Mouse (Mus musculus) common myeloid progenitor, adult 5-6 weeks (primary cell): ENCODE results near the gene Atox1. TPM values are rescaled to one million over a fixed set of nuclear protein-coding genes. Genes with fewer than 3 reads are reported as not detected.
A peak's percentile ranks its signal among the peaks of the same experiment; 100 is the strongest.

ENCODE experiments used
- ATAC-seq: replicated peaks from 2 replicates; pipeline ENCODE4 v1.8.0; 2016; ENCODE audit warnings: low read depth, mild to moderate bottlenecking, moderate TSS enrichment, inconsistent platforms; ENCODE audit not compliant: poor library complexity, severe bottlenecking
- total RNA-seq: library from RNA; stranded (forward); fragments of 200-1000, 187-1606 nt; gene quantifications from 2 replicates; pipeline ENCODE4 v1.2.3, GENCODE M21; 2017

Gene Atox1
- 27.7 and 48.8 TPM in 2 replicates for total RNA-seq

DNA sequence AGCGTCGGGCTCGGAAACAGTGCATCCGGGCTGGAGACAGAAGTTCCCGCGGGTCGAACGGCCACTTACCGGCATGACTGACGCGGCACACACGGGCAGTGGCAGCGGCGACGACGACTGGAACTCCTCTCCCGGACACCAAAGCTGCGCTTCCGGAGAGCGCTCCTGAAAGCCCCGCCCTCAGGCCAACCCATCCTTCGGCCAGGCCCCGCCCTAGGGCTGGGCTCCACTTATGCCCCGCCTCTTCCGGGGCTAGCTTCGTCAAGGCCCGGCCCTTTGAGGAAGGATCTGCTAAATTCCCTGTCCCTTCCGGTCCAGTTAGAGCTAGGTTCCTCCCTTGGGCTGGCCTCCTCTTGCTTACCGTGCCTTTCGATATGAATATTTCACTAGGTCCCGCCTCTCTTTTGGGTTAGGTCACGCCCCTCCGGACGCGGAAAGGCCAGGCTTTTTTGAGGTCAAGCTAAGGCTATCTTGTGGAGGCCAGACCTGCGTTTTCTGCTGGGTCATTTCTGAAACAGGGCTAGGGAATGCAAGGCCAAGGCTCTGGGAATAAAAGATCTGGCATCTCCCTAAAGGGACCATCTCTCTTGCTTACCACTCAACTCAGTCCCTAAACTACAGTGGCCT is at the start of gene Atox1:
TSS of gene Atox1 (minus strand) at position 221 of the 627 bp plus-strand sequence.
- peak; percentile 95 for ATAC-seq

DNA sequence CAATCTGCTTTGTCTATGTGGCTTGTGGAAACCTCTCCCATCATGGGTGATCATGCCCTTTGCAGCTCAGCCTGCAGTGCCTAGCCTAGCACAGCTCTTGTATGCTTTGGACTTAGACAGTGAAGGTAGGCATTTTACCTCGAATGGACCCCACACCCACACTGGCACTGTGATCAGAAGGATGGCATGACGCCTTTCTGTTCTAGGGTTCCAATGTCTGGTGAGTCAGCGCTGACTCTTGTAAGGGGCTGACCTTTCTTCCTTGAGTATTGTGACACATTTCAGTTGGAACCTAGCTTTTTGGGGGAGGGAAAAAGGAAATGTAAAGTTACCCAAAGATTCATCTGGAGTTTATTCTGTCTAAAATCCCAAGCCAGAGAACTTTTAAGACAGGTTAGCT is 44.4 kb upstream of the Atox1 start:
- ATAC-seq: no peak

DNA sequence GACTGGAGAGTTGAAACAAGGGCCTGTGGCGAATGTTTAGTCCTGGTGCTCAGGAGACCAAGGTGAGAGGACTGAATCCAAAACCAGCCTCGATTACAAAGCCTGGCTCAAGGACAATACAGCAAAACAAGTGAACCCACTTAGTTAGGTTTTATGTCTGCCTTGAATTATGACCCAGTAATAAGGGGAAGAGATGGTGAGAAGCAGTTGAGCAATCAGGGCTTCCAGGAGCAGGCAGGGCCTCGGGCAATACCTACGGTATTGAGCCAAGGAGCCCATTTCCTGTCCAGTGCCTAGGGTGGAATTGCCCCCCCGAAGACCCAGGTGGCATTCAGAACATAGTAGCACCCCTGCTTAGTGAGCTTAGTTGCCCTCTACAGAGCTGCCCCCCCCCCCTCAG is 41.8 kb upstream of the Atox1 start:
- no peak for ATAC-seq

DNA sequence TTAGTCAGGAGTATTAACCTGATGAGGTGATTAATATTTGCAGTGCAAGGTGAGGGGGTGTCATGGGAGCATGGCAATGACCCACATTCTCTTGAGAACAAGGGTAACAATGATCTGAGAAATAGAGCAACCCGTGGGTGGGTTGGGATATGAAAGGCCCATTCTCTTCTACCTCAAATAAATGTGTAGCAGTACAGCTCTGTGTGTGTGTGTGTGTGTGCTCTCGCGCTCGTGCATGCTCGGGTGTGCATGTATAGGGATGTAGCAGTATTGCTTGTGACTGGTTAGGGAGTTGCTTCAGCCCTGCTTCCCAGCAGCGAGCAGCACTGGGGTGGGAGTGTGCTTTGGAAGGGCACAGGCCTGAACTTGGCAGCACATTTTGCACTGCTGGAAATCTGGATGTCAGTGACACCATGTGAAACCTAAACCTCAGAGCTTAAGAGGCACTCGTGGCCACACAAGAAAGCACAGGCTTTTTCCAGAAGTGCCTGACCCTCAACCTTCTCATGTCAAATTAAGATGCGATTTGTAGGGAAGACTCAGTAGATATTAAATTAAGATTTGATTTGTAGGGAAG is 41.0 kb upstream of the Atox1 start:
- no peak for ATAC-seq

DNA sequence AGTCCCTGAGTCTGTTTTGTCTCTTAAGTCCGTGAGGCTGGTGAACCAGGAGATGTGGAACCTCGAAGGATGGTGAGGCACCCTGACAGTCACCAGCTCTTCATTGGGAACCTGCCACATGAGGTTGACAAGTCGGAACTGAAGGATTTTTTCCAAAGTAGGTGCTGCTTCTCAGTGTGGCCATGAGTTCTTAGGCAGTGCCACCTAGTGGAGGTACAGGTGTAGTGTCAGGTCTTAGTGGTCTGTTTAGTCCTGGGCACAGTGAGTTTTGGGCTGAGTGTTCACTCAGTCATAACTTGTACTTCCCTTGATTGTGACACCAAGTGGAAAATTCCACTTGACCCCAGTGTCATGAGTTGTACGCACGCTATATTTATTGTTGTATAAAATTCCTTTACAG is 36.8 kb upstream of the Atox1 start:
- ATAC-seq: peak; percentile 90

DNA sequence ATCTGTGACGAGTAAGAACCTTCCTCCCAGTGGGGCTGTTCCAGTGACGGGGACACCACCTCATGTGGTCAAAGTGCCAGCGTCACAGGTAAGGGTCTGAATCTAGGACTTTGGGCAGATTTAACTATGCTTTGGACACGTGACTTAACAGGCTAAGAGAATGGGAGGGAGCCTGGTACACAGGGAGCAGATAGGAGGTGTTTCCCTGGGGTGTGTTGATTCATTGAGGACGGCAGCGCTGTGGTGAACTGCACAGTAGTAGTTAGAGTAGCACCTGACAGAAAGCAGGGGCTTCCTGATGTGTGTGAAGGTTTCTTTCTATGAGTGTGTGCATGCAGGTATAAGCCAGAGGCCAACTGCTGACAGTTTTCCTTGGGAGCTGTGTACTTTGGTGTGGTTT is 35.1 kb upstream of the Atox1 start:
- ATAC-seq: no peak

DNA sequence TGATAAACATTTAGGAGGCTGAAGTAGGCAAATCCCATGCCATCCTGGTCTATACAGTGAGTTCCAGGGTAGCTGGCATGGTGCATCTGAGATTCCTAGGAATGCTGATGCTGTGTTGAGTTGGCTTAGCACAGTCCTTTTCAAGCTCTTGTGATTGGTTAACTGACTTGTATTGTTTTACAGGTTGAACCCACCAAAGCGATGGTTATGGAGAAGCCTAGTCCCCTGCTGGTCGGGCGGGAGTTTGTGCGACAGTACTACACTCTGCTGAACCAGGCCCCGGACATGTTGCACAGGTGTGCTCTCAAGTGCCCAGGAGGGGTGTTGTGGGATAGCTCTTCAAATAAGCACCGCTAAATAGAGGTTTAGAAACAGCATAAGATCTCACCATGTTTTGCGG is 24.4 kb upstream of the Atox1 start:
- ATAC-seq: no peak

DNA sequence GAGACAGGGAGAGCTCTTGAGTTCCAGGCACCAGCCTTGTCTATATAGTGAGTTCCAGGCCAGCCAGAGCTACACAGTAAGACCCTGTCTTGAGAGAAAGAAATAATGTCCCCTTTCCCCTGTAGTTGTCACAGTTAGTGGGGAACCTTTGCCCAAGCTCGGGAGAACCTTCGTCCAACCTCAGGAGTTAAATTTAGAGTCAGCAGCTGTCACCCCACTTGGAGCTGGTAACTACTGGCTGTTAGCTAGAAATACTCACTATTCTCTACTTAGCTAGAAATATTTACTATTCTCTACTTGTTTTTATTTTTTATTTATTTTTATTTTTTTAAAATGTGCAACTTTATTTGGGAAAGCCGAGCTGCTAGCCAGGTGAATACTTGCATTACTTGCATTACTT is 12.2 kb upstream of the Atox1 start:
- no peak for ATAC-seq

DNA sequence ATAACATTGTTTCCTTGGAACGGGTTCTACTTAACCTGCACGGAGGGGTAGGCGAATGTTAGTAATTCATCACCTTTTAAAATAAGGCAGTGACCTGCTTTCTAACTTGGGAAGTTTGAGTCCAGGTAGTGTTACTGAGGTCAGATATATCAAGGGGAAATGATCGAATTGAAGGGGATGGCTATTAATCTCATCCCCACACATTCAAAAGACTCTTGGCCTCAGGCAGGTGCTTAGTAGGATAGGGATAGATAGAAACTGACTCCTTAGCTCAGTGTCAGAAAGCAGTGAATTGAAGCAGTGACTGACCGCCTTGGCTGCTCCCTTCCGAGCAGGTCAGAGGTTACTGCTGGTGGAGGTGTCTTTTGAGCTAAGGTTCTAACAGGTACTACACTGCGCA is 10.4 kb upstream of the Atox1 start:
- no peak for ATAC-seq

DNA sequence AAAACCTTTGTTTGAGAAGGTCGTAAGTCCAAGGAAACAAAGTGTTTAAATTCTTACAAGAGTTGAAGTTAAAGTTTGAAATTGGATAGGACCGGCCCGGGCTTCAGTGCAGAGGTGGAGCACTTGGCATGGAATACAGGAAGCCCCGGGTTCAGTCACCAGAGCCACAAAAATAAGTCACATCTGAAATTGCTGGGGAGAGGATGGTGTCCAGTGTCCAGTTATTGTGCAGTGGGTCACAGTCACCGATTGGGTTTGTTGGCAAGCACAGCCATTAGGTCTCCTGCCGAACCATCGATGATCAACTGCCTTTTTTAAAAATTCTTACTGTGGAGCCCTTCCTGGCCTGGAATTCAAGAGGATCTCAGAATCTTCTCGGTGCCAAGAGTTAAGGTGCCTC is 9.7 kb upstream of the Atox1 start:
- ATAC-seq: no peak

DNA sequence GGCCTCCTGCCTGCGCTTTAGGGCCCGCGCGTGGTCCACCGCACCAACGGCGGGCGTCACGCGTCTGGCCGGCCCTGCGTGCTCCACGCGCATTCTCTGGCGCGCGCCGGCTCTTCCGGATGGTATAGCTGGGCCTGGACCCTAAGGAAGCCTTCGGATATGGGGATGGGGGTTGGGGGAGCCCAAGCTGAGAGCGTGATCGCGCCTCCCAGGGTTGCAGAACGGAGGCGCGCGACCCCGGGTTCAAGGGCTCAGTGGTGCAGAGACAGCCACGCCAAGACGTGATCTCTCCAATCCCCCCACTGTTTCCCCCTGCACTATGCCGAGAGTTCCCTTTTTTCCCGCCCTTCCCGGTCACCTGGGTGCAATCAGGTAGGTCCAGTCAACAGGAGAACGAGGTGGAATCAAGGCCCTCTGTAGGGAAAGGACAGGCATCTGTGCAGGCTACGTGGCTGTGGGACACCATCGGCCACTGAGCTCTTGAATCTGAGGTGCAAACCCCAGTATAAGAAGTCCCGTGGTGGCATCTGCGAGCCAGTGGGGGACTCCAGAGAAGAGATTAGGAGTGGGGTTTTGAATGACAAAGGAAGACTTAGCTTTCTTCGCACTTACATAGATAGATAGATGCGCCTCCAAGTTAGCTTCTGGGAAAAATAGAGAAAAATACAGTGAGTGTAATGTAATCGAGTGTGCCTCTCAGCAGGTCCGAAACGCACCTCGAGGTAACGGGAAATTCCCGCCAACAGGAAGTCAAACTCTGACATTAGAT is 9.1 kb upstream of the Atox1 start:
- ATAC-seq: peak; percentile 1; the same call in 1 of the 2 replicates

DNA sequence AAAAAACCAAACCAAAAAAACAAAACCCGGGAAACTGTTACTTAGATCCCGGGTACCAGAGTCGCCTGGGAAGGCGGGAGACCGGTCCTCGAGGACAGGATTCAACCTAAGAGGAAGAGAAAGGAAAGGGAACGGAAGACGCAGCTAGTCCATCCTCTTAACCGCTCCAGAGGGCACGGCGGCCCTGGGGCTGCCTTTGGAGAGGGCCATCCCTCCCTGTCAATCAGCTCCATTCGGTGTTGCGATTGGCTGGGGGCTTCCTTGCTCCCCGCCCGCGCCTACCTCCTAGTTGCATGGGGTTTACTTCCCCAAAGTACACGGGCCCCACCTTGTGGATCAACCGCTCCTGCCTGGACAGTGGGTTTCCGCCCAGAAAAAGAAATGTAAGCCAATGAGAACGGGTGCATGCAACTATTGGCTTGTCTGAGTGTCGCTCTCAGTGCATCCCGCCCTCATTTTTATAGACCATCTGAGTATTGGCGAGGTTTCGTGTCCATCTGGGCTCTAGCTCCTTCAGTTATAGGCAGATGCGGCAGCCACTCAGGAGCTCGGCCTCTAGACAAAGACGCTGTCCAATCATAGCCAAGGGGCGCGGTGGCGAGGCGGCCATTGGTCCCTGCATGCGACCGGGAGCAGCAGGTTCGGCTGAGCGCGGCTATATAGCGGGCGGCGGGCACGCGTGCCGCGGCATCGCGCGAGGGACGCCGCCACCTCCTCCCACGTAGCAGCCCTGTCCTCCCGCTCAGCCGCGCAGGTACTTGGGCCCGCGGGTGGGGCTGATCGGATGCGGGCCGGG is 8.2 kb upstream of the Atox1 start, which contains the start of gene G3bp1:
TSS of gene G3bp1 (plus strand) at position 638 of the 796 bp plus-strand sequence.
- ATAC-seq: peak; percentile 89

DNA sequence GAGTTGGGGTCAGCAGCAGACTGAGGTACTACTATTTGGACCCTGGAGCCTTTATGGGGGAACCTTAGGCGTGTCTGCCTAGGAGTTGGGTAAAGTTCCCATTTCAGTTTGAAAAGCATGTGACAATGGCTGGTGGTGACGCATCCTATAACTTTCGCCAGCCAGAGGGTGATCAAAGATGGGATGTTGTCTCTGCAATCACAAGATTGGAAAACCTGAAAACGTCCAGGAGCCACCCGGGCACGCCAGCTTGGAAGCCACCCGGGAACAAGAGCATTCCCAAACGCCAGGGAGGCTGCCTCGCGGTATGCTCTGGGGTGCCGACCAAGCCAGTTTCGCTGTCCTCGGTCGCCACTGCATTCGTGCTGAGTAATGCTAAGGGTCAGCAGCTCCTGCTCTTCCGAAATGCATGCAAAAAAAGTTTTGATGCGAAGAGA is 7.6 kb upstream of the Atox1 start:
- peak; percentile 24 for ATAC-seq

DNA sequence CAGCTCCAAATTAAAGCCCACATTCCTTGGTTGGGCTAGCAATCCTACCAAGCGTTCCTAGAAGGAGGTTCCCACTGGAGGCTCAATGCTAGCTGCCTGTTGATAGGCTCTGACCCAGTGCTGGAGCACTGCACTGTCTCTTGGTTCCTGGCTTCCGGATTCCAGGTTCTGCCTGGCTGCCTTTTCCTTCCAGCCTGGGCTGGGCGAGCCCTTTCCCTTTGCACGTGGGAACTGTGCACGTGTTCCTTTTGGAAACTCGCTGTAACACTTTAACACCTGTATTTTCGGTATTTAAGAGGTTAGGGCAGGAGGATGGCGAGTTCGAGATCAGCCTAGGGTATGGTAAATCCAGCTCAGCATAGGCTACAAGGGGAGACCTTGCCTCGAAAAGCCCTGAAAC is 7.0 kb upstream of the Atox1 start:
- ATAC-seq: no peak

DNA sequence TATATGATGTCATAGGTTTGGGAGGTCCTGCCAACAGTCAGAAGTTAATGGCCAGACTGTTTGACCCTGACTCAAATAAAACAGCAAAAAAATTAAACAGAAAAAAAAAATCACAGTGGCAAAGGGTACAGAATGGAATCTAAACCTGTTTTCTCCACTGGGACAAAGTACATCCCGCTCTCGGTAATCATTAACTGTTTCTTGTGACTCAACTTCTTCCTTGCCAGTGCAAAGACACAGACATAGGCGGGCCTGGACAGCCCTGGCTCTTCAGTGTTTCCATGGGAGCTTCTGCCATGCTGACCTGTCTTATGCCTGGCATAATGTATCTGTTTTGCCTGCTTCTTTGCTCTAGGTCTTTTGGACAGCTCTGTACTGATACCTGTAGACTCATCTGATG is 4.1 kb upstream of the Atox1 start:
- ATAC-seq: no peak

DNA sequence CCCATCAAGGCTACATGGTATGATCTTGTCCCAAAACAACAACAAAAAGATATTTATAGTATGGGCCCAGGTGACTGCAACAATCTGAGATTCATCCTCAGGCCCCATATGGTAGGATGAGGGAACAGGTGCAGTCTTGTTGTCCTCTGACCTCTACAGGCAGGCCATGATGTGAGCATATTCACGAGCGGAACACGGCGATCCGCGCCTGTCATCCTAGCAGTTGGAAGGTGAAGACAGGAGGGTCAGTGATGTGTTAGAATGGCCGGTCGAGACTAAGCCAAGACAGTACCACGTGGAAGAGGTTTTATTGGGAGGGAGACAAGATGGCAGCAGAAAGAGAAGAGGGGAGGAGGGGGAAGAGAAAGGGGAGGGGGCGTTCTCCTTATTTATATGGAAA is 3.7 kb upstream of the Atox1 start:
- no peak for ATAC-seq

DNA sequence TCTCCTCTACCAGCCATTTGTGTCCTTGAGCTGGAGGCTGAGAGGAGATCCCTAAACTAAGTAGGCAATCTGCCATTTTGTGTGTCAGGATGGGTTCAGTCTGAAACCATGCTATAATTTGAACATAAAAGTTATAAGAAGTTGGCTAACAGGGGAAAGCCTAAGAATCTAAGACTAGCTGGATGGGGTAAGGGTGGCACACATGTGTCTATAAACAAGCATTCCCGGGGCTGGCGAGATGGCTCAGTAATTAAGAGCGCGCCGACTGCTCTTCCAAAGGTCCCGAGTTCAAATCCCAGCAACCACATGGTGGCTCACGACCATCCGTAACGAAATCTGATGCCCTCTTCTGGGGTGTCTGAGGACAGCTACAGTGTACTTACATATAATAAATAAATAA is 1.1 kb upstream of the Atox1 start:
- ATAC-seq: no peak

DNA sequence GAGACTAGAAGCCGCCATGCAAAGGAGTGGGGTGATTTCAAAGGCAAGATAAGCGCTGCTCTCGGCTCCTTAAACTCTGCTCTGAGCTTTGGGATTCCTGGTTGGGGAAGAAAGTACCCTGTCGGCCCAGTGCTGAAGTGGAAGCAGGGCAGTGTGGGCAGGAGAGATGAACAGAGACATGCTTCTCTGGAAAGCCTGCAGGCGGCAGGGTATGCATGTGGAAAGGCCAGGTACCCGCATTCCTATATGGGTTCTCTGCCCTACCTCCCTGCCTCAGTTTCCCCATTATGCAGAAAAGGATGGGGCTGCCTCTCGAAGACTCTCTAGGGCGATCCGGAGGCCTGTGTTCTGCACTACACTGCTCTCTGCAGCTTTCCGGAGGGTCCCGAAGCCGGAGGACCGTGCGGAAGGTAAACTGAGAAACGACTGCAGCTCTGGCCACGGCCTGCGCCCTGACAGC is 450 bp downstream of the Atox1 start:
- peak; percentile 37; the same call in 1 of the 2 replicates for ATAC-seq

DNA sequence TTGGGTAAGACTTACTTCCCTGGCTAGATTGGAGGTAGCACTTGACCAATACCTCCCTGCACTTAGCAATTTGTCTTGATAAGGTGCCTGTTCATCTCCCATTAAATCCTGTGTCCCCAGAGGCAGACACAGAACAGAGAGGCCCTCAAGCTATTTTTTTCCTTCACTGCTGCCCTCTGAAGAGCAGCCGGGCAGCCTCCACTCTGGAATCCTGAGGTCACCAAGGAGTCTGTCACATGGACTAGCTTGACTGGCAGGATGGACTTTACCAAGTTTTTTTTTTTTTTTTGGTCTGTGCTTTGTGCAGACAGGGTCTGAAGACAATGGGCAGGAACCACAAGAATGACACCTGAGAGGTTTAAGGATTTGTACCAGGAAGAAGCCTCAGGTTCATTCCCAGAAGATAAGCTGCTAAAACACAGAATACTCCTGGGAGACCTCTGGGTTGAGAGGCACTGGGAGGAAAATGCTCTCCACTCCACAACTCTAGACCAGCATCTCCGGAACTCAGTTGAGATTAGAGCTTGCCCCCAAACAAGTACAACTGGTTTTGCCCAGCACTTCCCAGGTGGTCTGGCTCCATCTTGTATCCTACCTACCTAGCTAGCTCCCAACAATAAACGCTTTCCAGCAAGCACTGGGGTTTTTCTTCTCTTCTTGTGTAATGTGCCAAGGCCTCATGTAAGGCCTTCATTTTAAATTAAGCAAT is 1.0 kb downstream of the Atox1 start:
- no peak for ATAC-seq

DNA sequence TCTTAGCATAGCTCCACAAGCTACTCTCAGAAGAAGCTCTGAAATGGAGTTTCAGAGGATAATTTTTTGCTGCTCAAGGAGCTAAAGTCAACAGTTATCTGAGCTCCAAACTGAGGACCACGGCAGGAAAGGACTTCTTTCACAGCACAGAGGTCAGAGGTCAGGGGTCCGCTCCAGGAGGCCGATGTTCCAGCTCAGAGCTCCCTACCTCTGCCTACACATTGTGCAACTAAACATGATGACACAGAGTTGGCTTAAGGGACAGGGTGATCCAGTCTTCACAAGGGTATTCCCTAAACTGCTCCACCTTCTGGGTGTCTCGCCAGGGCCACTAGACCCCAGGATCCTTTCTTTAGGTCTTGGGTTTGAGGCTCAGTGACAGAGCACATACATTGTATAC is 2.5 kb downstream of the Atox1 start:
- no peak for ATAC-seq
